Mouse (Mus musculus) heart, adult 2 months (tissue): ENCODE data around the gene Relt.

Experiments
- CTCF ChIP-seq: fragments of 200-600 bp; IDR thresholded peaks from 2 replicates; pipeline ENCODE4 v1.8.1; 2022; ENCODE audit warnings: antibody characterized with exemption, mild to moderate bottlenecking, moderate library complexity
- EP300 ChIP-seq: fragments of 200-500 bp; IDR thresholded peaks from 2 replicates; pipeline ENCODE4 v1.6.1; 2011; ENCODE audit warnings: low read depth, low read length, control low read depth; ENCODE audit not compliant: insufficient read depth
- POLR2A ChIP-seq: fragments of 200-500 bp; IDR thresholded peaks from 2 replicates; pipeline ENCODE4 v1.6.1; 2011; ENCODE audit warnings: mild to moderate bottlenecking, low read depth, low read length, control low read depth; ENCODE audit not compliant: insufficient read depth

- TF ChIP-seq POLR2A (no peak), CTCF (no peak), EP300 (no peak)
These were observed 11.5 kb downstream of the Relt start for GRCm38 (mm10) chr7:100851481-100852356.
